Mouse (Mus musculus) midbrain, embryonic 11.5 days (tissue): ENCODE data around the gene Rnf183. TPM values are rescaled to one million over a fixed set of nuclear protein-coding genes. Genes with fewer than 3 reads are reported as not detected.

Experiments used
- ATAC-seq: fragments of 200-750 bp; cut with Nextera tagmentation; 2 replicates; pipeline ENCODE4 v1.8.0; 2017; ENCODE audit warnings: moderate TSS enrichment, moderate library complexity; ENCODE audit not compliant: low FRiP score
- DNase-seq: peaks from one replicate; pipeline ENCODE4 v3.0.0; 2015; ENCODE audit warnings: low spot score; ENCODE audit errors: missing footprints
- H3K27ac ChIP-seq: fragments of 300-500 bp; sonication (generic); 2 replicates; pipeline ENCODE4 v1.5.1; 2014; ENCODE audit warnings: low read depth, low read length
- H3K27me3 ChIP-seq: fragments of 300-500 bp; sonication (generic); 2 replicates; pipeline ENCODE4 v1.6.1; 2014; ENCODE audit warnings: mild to moderate bottlenecking, low read length, moderate library complexity, mixed read lengths; ENCODE audit not compliant: control insufficient read depth, insufficient read depth
- H3K36me3 ChIP-seq: fragments of 300-500 bp; sonication (generic); 2 replicates; pipeline ENCODE4 v1.6.1; 2014; ENCODE audit warnings: mild to moderate bottlenecking, low read length, moderate library complexity, mixed read lengths; ENCODE audit not compliant: control insufficient read depth, insufficient read depth
- H3K4me1 ChIP-seq: fragments of 300-500 bp; sonication (generic); 2 replicates; pipeline ENCODE4 v1.6.1; 2014; ENCODE audit warnings: low read length; ENCODE audit not compliant: control insufficient read depth, insufficient read depth
- H3K4me2 ChIP-seq: fragments of 300-500 bp; sonication (generic); 2 replicates; pipeline ENCODE4 v1.6.1; 2014; ENCODE audit warnings: mild to moderate bottlenecking, moderate library complexity
- H3K4me3 ChIP-seq: fragments of 300-500 bp; sonication (generic); 2 replicates; pipeline ENCODE4 v1.5.1; 2014; ENCODE audit warnings: low read depth, low read length
- H3K9ac ChIP-seq: fragments of 300-500 bp; sonication (generic); 2 replicates; pipeline ENCODE4 v1.6.1; 2014; ENCODE audit warnings: low read length
- H3K9me3 ChIP-seq: fragments of 300-500 bp; sonication (generic); 2 replicates; pipeline ENCODE4 v1.6.1; 2016; ENCODE audit warnings: low read length; ENCODE audit not compliant: control insufficient read depth
- WGBS: fragments of 180-500 bp; shearing (Covaris S2); extraction: QIAGEN DNeasy Blood & Tissue Kit; methylation state at CpG from one replicate; pipeline ENCODE4 v1.1.7; 2014; 5-methylcytosine and 5-hydroxymethylcytosine counted together
- polyA plus RNA-seq: library from polyadenylated mRNA; unstranded; fragments of >200 nt; fragmentation: Nextera tagmentation; extraction: Ambion mirVana; gene quantifications from 2 replicates; pipeline ENCODE4 v1.2.1, GENCODE M21; 2014

The Rnf183 gene
- polyA plus RNA-seq, 1 experiment from 2014 or later: not detected

DNA sequence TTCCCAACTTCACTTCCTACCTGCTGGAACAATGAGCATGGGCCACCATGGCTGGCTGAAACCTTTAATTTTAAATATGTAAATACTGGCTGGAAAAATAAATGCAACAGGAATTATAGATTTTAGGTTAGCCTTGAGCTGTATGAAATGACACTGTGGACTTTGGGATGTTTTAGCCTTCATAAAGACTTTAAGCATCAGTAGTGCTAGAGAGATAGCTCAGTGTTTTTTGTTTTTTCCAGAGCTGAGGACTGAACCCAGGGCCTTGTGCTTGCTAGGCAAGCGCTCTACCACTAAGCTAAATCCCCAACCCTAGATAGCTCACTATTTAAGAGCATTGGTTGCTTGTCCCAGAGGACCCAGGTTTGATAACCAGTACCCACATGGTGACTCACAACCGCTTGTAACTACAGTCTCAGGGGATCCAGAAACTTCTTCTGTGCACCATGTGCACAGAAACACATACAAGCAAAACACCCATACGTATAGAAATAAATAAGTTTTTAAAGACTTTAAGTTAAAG is 2.3 kb upstream of the Rnf183 start:
- H3K36me3 ChIP-seq: no peaks in the 10 kb centered on the region
- no peak overlapping the region for H3K4me3 ChIP-seq
- H3K9ac ChIP-seq: no peak overlapping the region
- H3K27me3 ChIP-seq: no peaks in the 10 kb centered on the region
- no peak overlapping the region for H3K4me2 ChIP-seq
- no peak overlapping the region for H3K27ac ChIP-seq
- ATAC-seq: no peak
- no peaks in the 10 kb centered on the region for H3K9me3 ChIP-seq
- no peak for DNase-seq
- 86% methylated on average over 3 of the region's 3 CpGs for WGBS
- H3K4me1 ChIP-seq: no peaks in the 10 kb centered on the region

DNA sequence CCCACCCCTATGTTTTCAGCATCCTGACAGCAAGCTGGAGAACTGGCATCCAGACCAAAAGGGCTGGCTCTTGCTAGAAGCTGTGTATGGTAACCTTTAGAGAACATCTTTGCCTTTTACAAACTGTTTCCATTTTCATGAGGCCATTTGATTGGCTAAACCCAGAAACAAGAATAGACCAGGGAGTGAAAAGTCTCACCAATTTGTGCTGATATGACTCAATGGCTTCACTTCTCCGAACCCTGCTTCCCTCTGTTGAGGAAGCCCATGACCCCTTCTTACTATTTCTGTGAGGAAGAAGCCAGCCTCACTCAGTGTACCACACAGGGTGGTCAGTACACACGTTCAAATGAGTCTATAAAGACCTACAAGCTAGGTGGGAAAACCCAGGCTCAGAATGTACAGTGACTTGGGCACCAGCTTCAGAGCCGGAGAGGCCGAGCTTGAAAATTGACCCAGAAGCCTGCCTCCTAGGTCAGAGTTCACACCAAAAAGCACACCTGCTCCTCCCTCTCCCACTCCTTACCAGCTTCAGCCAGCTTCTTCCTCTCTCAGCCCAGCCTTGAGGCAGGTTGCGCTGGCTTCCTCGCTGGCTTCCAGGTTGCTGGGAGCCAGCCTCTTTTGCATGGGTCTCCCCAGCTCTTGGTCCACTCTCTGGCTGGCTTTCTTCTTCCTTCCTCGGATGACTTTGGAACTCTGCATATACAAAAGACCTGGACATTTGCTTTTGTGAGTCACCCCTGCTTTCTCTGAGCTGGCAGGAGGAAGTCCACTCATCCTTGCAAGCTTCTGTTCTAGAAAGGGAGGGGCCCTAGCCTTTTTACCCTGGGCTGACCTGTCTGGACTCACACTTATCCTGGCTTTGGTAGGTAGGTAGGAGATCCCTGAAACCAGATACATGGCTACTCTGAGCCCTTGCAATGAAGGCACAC is 847 bp downstream of the Rnf183 start:
- ATAC-seq (no peak), DNase-seq (no peak)
- WGBS: 78% methylated on average over 7 of the region's 7 CpGs
- H3K9me3 ChIP-seq: no peaks in the 10 kb centered on the region
- H3K27me3 ChIP-seq: no peaks in the 10 kb centered on the region
- H3K4me3 ChIP-seq: no peak overlapping the region
- no peak overlapping the region for H3K4me2 ChIP-seq
- H3K9ac ChIP-seq: no peak overlapping the region
- no peak overlapping the region for H3K27ac ChIP-seq
- no peaks in the 10 kb centered on the region for H3K36me3 ChIP-seq
- no peaks in the 10 kb centered on the region for H3K4me1 ChIP-seq

GRCm38 (mm10) chr4:62431522-62431921 is 3.5 kb downstream of the Rnf183 start:
- Histone ChIP-seq H3K4me1 (no peaks in the 10 kb centered on the region), H3K9ac (no peak overlapping the region), H3K4me3 (no peak overlapping the region), H3K27ac (no peak overlapping the region), H3K36me3 (no peaks in the 10 kb centered on the region), H3K27me3 (no peaks in the 10 kb centered on the region), H3K4me2 (no peak overlapping the region), H3K9me3 (no peaks in the 10 kb centered on the region)
- no peak for ATAC-seq
- 86% methylated on average over 4 of the region's 4 CpGs for WGBS
- DNase-seq: no peak

- no peaks in the 10 kb centered on the region for H3K36me3 ChIP-seq
- no peaks in the 10 kb centered on the region for H3K9me3 ChIP-seq
- ATAC-seq (no peak), DNase-seq (no peak)
- H3K9ac ChIP-seq: no peak overlapping the region
- no peak overlapping the region for H3K4me3 ChIP-seq
- H3K27ac ChIP-seq: no peak overlapping the region
- no peak overlapping the region for H3K4me2 ChIP-seq
- no peaks in the 10 kb centered on the region for H3K27me3 ChIP-seq
- no peaks in the 10 kb centered on the region for H3K4me1 ChIP-seq
These were observed 4.4 kb downstream of the Rnf183 start for GRCm38 (mm10) chr4:62430678-62431077.

- H3K4me3 ChIP-seq: no peak overlapping the region
- H3K4me1 ChIP-seq: no peaks in the 10 kb centered on the region
- H3K36me3 ChIP-seq: peaks cover 5% of the 10 kb centered on the region; the same call in 1 of the 2 replicates
- H3K4me2 ChIP-seq: no peak overlapping the region
- H3K9me3 ChIP-seq: no peaks in the 10 kb centered on the region
- no peak overlapping the region for H3K27ac ChIP-seq
- H3K9ac ChIP-seq: no peak overlapping the region
- ATAC-seq (no peak), DNase-seq (no peak)
- H3K27me3 ChIP-seq: no peaks in the 10 kb centered on the region
- 91% methylated on average over 9 of the region's 9 CpGs for WGBS
These were observed 5.4 kb downstream of the Rnf183 start for GRCm38 (mm10) chr4:62429616-62430015.

DNA sequence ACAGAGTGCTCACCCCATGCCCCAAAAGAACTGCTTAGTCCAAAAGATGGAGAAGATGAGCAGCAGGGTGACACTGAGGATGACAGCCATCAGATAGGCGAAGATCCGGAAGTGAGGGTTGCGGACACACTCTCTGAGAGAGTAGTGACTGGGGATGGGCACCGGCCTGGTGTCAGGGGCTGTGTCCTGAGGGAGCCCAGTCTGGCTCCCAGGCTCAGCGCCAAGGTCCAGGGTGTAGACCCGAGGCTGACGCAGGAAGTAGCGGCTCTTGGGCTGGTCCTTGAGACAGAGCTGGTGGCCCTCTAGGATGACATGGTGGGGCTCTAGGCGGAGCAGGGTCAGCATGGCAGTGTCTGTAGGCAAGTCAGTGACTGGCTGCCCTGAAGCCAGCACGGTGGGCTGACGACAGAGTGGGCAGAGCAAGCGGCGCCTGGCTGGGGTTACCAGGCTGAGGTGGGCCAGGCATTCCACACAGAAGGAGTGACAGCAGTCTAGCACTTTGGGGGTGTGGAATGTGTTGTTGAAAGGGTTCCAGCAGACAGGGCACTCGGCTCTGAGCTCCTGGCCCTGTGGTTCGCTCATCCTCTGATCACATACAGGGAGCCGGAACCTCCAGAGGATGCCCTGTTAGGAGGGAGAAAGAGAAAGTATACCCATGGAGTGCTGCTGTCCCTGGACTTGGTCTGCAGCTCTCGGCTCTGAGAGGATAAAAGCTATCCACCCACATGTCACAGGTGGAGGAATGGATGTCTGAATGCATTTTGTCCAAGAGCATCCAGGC is 6.9 kb downstream of the Rnf183 start:
- Histone ChIP-seq H3K9me3 (no peaks in the 10 kb centered on the region), H3K36me3 (peaks cover 14% of the 10 kb centered on the region), H3K4me1 (no peaks in the 10 kb centered on the region), H3K27me3 (no peaks in the 10 kb centered on the region), H3K4me3 (no peak overlapping the region), H3K9ac (no peak overlapping the region), H3K4me2 (no peak overlapping the region), H3K27ac (no peak overlapping the region)
- DNase-seq (no peak), ATAC-seq (0 out of 2 replicates have a peak, but pooled peaks have one; percentile 35)
- 81% methylated on average over 17 of the region's 17 CpGs for WGBS

DNA sequence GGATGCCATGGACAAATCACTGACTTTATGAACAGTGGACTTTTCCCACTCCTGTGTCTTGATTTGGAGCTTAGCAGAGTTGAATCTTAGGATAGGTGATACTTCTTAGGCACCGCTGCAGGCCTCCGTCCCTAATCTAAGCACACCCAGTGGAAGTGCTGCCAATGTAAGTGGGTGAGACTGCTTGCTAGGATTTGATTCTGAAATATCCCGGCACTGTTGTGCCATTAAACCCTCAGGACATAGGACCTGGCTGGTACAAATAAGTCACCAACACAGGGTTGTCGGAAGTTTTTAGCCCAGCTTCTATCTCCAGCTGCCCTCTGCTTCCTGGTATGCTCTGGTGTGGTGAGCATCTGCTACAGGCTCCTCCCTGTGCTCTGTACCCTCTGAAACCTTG is 9.2 kb downstream of the Rnf183 start:
- H3K4me2 ChIP-seq: no peak overlapping the region
- no peak overlapping the region for H3K4me3 ChIP-seq
- 96% methylated on average over 4 of the region's 4 CpGs for WGBS
- H3K9me3 ChIP-seq: no peaks in the 10 kb centered on the region
- no peak for ATAC-seq
- H3K4me1 ChIP-seq: no peaks in the 10 kb centered on the region
- peaks cover 25% of the 10 kb centered on the region for H3K36me3 ChIP-seq
- DNase-seq: no peak
- no peak overlapping the region for H3K27ac ChIP-seq
- no peaks in the 10 kb centered on the region for H3K27me3 ChIP-seq
- H3K9ac ChIP-seq: no peak overlapping the region

GRCm38 (mm10) chr4:62419091-62419490 is 16.0 kb downstream of the Rnf183 start:
- Histone ChIP-seq H3K9me3 (no peaks in the 10 kb centered on the region), H3K9ac (no peak overlapping the region), H3K4me2 (no peak overlapping the region), H3K27me3 (no peaks in the 10 kb centered on the region), H3K4me1 (no peaks in the 10 kb centered on the region), H3K27ac (no peak overlapping the region), H3K4me3 (no peak overlapping the region), H3K36me3 (peaks cover 61% of the 10 kb centered on the region)
- WGBS: 97% methylated on average over 6 of the region's 6 CpGs
- no peak for DNase-seq
- ATAC-seq: no peak

GRCm38 (mm10) chr4:62418448-62418847 is 16.6 kb downstream of the Rnf183 start:
- Histone ChIP-seq H3K4me1 (no peaks in the 10 kb centered on the region), H3K36me3 (peaks cover 54% of the 10 kb centered on the region), H3K9ac (no peak overlapping the region), H3K27me3 (no peaks in the 10 kb centered on the region), H3K4me2 (no peak overlapping the region), H3K4me3 (no peak overlapping the region), H3K9me3 (no peaks in the 10 kb centered on the region), H3K27ac (no peak overlapping the region)
- WGBS: 88% methylated on average over 8 of the region's 8 CpGs
- no peak for DNase-seq
- no peak for ATAC-seq
